Mouse (Mus musculus) forelimb bud, embryonic 11.5 days (tissue): ENCODE results near the gene Igsf21.

ENCODE experiments used
- DNase-seq: peaks from one replicate; pipeline ENCODE4 v3.0.0-alpha.2; 2012; ENCODE audit warnings: low read depth, low spot score

The Igsf21 gene

GRCm38 (mm10) chr4:139993111-139993755, 253.4 kb downstream of the Igsf21 start:
- DNase-seq, result no peak

GRCm38 (mm10) chr4:139986913-139987312, 259.7 kb downstream of the Igsf21 start:
- DNase-seq, result no peak

GRCm38 (mm10) chr4:139978716-139979115, 267.9 kb downstream of the Igsf21 start:
- DNase-seq, result no peak

GRCm38 (mm10) chr4:139977308-139977781, 269.2 kb downstream of the Igsf21 start:
- no peak for DNase-seq
